Mouse (Mus musculus): ENCODE measurements at regions not wholly inside any gene's neighbourhood (a gene's known extent, or its start where the extent isn't known, plus 50 kb on each side); places are given as distances from the start of the nearest gene placed in this dataset.

DNA sequence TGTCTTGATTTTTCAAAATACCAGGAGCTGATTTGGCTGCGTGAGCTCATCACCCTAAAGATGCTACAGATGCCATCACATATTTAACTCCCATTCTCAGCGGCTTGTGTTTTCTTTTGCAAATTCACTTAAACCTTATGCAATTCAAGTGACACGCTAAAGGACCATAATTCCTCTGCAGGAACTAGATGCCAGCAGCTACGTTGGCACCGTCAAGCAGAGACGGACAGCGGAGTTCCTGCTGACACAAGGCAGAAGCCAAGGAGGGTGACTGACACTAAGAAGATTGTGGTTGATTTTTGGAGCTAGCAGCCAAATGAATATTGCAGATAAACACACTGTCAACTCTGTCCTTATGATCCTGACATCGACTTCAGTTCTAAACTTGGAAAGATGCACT, 547.7 kb upstream of the Adam24 start:
- DNase-seq (ENCODE audit: low spot score, missing footprints): no peak
- no peak overlapping the region for H3K4me3 ChIP-seq (ENCODE audit: low read depth, low read length)
- no peak overlapping the region for H3K4me2 ChIP-seq
- H3K4me1 ChIP-seq (ENCODE audit: control insufficient read depth, insufficient read depth, low read length): no peaks in the 10 kb centered on the region
- no peaks in the 10 kb centered on the region for H3K27me3 ChIP-seq (ENCODE audit: control insufficient read depth, insufficient read depth, low read length)
- ATAC-seq (ENCODE audit: low FRiP score): no peak
- no peak overlapping the region for H3K9ac ChIP-seq (ENCODE audit: low read length)
- H3K9me3 ChIP-seq (ENCODE audit: control insufficient read depth, low read length): no peaks in the 10 kb centered on the region
- H3K27ac ChIP-seq (ENCODE audit: low read depth, low read length): no peak overlapping the region
- WGBS: 90% methylated on average over 8 of the region's 8 CpGs
- H3K36me3 ChIP-seq (ENCODE audit: control insufficient read depth, insufficient read depth, low read length): no peaks in the 10 kb centered on the region

DNA sequence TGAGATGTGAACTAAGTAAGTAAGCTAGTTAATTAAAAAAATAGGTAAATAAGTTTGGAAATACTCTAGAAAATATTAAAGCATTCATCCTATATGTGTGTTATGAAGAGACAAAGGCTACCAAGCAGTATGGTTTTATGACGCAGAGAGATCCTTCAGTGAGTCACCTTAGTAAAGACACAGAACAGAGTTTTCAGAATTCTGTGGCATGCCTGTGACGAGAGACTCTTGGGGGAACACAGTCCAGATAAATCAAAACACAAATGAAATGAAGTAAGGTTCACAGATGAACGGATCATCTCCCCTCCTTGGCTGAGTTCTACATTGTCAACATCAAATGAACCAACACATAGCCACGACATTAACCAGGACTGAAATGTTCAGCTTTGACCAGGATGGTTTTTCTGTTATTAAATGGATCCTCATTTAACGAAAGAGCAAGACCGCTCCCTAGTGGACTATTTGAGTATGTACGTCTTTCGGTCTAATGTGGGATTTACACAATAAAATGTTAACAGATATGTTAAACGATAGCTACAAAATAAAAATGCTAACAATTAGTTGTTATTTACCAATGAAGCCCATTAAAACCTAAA, 542.1 kb upstream of the Adam24 start:
- DNase-seq (ENCODE audit: low spot score, missing footprints): peak; percentile 90
- Histone ChIP-seq H3K9me3 (ENCODE audit: control insufficient read depth, low read length) (no peaks in the 10 kb centered on the region), H3K27me3 (ENCODE audit: control insufficient read depth, insufficient read depth, low read length) (no peaks in the 10 kb centered on the region), H3K9ac (ENCODE audit: low read length) (no peak overlapping the region), H3K4me3 (ENCODE audit: low read depth, low read length) (no peak overlapping the region), H3K4me2 (no peak overlapping the region), H3K27ac (ENCODE audit: low read depth, low read length) (no peak overlapping the region), H3K36me3 (ENCODE audit: control insufficient read depth, insufficient read depth, low read length) (no peaks in the 10 kb centered on the region), H3K4me1 (ENCODE audit: control insufficient read depth, insufficient read depth, low read length) (no peaks in the 10 kb centered on the region)
- 28% methylated on average over 9 of the region's 9 CpGs for WGBS
- ATAC-seq (ENCODE audit: low FRiP score): peak; percentile 75; the same call in 1 of the 2 replicates

DNA sequence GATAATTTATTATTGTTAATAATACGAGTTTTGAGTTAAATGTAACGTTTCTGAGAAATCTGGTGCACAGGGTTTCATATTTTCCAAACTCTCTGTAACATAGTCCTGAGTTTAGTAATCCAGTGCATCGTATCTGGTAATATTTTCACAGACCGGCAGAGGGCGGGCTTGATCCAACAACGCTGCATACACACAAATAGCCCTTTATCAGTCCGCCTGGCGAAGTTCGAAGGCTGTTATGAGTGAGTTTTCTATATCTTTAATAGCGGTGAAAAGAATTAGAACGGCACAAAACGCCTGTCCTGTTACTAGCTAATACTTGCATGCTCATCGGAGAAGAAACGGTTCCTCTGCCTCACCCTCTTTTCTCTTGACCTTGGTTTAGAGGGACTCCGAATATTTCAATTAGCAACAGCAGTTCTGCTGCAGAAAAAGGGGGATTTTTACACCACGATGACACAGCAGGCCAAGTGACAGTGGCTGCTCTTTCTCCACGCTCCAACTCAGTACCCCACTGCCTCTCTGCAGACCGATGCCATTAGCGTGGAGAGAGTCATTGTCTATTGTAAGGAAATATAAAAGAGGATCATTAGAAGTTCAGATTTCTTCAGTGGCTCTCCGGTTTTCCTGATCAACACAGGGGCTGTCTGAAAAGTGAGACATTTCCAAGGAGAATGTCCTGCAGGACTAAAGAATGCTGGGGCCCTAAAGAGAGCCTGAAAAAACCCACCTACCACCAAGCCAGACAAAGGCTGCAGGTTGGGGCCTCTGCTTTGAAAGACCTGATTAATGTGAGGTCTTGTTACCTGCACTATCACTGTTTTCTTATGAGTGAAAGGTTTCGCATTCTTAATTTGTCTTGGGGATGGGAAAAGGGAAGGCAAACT, 523.7 kb upstream of the Adam24 start:
- H3K27me3 ChIP-seq (ENCODE audit: control insufficient read depth, insufficient read depth, low read length): no peaks in the 10 kb centered on the region
- H3K27ac ChIP-seq (ENCODE audit: low read depth, low read length): no peak overlapping the region
- H3K9me3 ChIP-seq (ENCODE audit: control insufficient read depth, low read length): no peaks in the 10 kb centered on the region
- ATAC-seq (ENCODE audit: low FRiP score): peak; percentile 89
- peak overlapping the region; percentile 45 for H3K4me2 ChIP-seq
- H3K36me3 ChIP-seq (ENCODE audit: control insufficient read depth, insufficient read depth, low read length): no peaks in the 10 kb centered on the region
- WGBS: 18% methylated on average over 21 of the region's 21 CpGs
- peak overlapping the region; percentile 25; the same call in 1 of the 2 replicates for H3K9ac ChIP-seq (ENCODE audit: low read length)
- H3K4me1 ChIP-seq (ENCODE audit: control insufficient read depth, insufficient read depth, low read length): no peaks in the 10 kb centered on the region
- peak overlapping the region; percentile 13; the same call in 1 of the 2 replicates for H3K4me3 ChIP-seq (ENCODE audit: low read depth, low read length)
- DNase-seq (ENCODE audit: low spot score, missing footprints): peak; percentile 98

DNA sequence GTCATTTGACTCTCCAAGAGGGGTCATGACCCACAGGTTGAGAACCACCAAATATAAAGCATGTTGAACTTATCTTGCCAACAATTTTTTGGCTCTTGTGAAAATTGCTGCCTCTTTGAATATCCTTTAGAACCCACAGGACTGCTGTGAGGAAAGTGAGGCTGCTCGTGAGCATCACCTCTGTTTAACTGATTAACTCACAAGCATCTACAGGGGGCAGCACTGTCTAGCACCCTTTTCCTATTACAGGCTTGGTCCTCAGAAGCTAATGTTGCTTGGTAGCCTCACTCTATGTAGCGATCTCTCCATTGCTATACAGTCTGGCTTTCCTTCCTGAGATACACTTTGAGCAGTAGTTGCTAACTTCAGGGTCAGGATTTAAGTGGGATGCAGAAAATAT, 522.4 kb upstream of the Adam24 start:
- no peak for DNase-seq (ENCODE audit: low spot score, missing footprints)
- WGBS: 71% methylated on average over 2 of the region's 2 CpGs
- no peak for ATAC-seq (ENCODE audit: low FRiP score)

DNA sequence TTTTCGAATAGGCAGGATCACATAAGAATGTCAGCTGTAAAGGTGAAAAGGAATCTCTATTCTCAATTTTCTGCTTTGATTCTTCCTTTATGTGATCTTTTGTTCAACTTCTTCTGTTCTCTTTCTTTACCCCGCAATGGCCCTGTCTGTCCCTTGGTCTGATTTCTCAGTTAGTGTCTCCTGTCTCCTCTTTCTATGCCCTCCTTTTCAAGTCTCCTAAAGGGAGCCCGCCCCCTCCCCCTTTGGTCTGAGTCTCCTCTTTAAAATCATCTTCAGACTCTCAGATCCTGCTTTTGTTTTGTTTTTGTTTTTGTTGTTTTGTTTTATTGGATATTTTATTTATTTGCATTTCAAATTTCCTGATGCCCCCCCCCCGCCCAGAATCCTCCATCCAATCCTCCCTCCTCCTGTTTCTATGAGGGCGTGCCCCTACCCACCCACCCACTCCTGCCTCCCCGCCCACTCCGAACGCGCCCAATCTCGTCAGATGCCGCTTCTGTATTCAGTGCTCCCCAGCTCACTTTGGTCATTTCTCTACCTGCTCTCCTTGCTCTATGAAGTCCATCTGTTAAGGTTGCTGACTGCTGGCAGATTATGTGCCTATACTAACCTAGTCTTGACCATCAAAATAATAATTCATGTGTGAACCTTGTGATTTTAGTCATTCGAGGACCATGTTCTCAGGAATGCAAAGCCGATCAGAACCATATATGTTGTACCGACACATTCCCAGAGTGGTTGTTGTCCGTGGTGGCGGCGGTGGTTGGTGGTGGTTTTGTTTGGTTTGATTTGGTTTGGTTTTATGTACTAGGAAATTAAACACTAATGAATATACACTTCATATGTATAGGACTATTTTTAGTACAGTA, 487.9 kb upstream of the Adam24 start:
- DNase-seq (ENCODE audit: low spot score, missing footprints) (peak; percentile 91), ATAC-seq (ENCODE audit: low FRiP score) (peak; percentile 61)
- H3K9me3 ChIP-seq (ENCODE audit: control insufficient read depth, low read length): no peaks in the 10 kb centered on the region
- no peaks in the 10 kb centered on the region for H3K36me3 ChIP-seq (ENCODE audit: control insufficient read depth, insufficient read depth, low read length)
- no peaks in the 10 kb centered on the region for H3K4me1 ChIP-seq (ENCODE audit: control insufficient read depth, insufficient read depth, low read length)
- H3K27me3 ChIP-seq (ENCODE audit: control insufficient read depth, insufficient read depth, low read length): no peaks in the 10 kb centered on the region
- WGBS: 42% methylated on average over 17 of the region's 17 CpGs
- peak overlapping the region; percentile 43 for H3K4me2 ChIP-seq
- no peak overlapping the region for H3K9ac ChIP-seq (ENCODE audit: low read length)
- H3K4me3 ChIP-seq (ENCODE audit: low read depth, low read length): no peak overlapping the region
- no peak overlapping the region for H3K27ac ChIP-seq (ENCODE audit: low read depth, low read length)

More for the DNA sequence above, 522.4 kb upstream of the Adam24 start:
- H3K9ac ChIP-seq (ENCODE audit: low read length): no peak overlapping the region
- no peak overlapping the region for H3K4me2 ChIP-seq
- H3K9me3 ChIP-seq (ENCODE audit: control insufficient read depth, low read length): no peaks in the 10 kb centered on the region
- H3K4me3 ChIP-seq (ENCODE audit: low read depth, low read length): no peak overlapping the region
- H3K36me3 ChIP-seq (ENCODE audit: control insufficient read depth, insufficient read depth, low read length): no peaks in the 10 kb centered on the region
- H3K27ac ChIP-seq (ENCODE audit: low read depth, low read length): no peak overlapping the region
- H3K4me1 ChIP-seq (ENCODE audit: control insufficient read depth, insufficient read depth, low read length): no peaks in the 10 kb centered on the region
- no peaks in the 10 kb centered on the region for H3K27me3 ChIP-seq (ENCODE audit: control insufficient read depth, insufficient read depth, low read length)

DNA sequence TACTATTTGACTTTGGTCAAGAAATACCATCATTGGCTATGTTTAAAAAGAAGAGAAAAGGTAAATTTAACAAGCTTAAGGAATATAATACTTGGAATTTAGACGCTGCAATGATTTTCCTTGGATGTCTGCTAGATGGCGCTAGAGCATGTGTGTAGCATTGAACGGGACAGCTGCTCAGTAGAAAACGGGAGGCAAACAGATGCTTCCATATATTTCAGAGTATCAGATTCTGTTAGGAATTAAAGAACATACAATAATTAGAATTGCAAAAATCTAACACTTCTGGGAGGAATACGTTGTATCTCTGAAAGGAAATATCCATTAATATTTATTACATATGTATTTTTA, 487.3 kb upstream of the Adam24 start:
- Histone ChIP-seq H3K9me3 (ENCODE audit: control insufficient read depth, low read length) (no peaks in the 10 kb centered on the region), H3K36me3 (ENCODE audit: control insufficient read depth, insufficient read depth, low read length) (no peaks in the 10 kb centered on the region), H3K27ac (ENCODE audit: low read depth, low read length) (no peak overlapping the region), H3K4me2 (no peak overlapping the region), H3K27me3 (ENCODE audit: control insufficient read depth, insufficient read depth, low read length) (no peaks in the 10 kb centered on the region), H3K4me1 (ENCODE audit: control insufficient read depth, insufficient read depth, low read length) (no peaks in the 10 kb centered on the region), H3K9ac (ENCODE audit: low read length) (no peak overlapping the region), H3K4me3 (ENCODE audit: low read depth, low read length) (no peak overlapping the region)
- DNase-seq (ENCODE audit: low spot score, missing footprints): peak; percentile 88
- 3% methylated on average over 5 of the region's 5 CpGs for WGBS
- peak; percentile 79 for ATAC-seq (ENCODE audit: low FRiP score)

DNA sequence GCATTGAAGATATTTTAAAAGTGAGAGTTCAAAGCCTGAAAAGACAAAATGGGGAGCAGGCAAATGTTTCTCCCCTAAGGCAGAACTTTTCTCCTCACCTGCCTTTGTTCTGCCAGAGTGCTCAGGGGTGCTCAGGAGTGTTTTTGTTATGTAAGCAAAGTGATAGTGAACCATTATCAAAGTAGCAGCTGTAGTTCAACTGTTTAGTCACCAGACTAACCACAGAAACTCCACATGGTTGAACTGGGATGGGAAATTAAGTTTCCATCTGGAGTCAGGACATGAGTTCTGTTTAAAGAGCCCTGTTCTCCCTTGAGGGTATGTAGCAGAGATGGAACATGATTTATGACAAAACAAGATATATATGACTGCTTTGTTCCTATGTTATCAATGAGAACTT, 482.6 kb upstream of the Adam24 start:
- Histone ChIP-seq H3K4me1 (ENCODE audit: control insufficient read depth, insufficient read depth, low read length) (no peaks in the 10 kb centered on the region), H3K4me2 (no peak overlapping the region), H3K9me3 (ENCODE audit: control insufficient read depth, low read length) (no peaks in the 10 kb centered on the region), H3K27me3 (ENCODE audit: control insufficient read depth, insufficient read depth, low read length) (no peaks in the 10 kb centered on the region), H3K4me3 (ENCODE audit: low read depth, low read length) (no peak overlapping the region), H3K36me3 (ENCODE audit: control insufficient read depth, insufficient read depth, low read length) (no peaks in the 10 kb centered on the region), H3K27ac (ENCODE audit: low read depth, low read length) (no peak overlapping the region), H3K9ac (ENCODE audit: low read length) (no peak overlapping the region)
- ATAC-seq (ENCODE audit: low FRiP score): no peak
- no peak for DNase-seq (ENCODE audit: low spot score, missing footprints)

DNA sequence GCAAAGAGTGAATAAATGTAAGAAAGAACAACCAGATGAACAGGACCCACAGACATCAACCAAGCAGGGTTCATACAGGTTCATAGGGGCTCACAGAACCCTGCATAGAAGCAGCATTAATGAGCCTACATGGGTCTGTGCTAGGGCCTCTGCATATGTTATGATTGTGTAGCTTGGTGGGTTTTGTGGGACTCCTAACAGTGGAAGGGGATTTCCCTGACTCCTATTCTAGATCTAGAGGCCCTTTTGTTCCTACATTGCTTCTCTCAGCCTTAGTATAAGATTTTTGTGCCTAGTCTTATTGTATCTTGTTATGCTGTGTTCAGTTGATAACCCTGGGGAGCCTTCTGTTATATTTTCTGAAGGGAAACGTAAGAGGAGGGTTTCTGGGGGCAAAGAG, 481.7 kb upstream of the Adam24 start:
- Histone ChIP-seq H3K9ac (ENCODE audit: low read length) (no peak overlapping the region), H3K36me3 (ENCODE audit: control insufficient read depth, insufficient read depth, low read length) (no peaks in the 10 kb centered on the region), H3K4me2 (no peak overlapping the region), H3K4me3 (ENCODE audit: low read depth, low read length) (no peak overlapping the region), H3K4me1 (ENCODE audit: control insufficient read depth, insufficient read depth, low read length) (no peaks in the 10 kb centered on the region), H3K27ac (ENCODE audit: low read depth, low read length) (no peak overlapping the region), H3K9me3 (ENCODE audit: control insufficient read depth, low read length) (no peaks in the 10 kb centered on the region), H3K27me3 (ENCODE audit: control insufficient read depth, insufficient read depth, low read length) (no peaks in the 10 kb centered on the region)
- ATAC-seq (ENCODE audit: low FRiP score) (no peak), DNase-seq (ENCODE audit: low spot score, missing footprints) (no peak)
- WGBS: 57% methylated on average over 1 of the region's 1 CpGs

DNA sequence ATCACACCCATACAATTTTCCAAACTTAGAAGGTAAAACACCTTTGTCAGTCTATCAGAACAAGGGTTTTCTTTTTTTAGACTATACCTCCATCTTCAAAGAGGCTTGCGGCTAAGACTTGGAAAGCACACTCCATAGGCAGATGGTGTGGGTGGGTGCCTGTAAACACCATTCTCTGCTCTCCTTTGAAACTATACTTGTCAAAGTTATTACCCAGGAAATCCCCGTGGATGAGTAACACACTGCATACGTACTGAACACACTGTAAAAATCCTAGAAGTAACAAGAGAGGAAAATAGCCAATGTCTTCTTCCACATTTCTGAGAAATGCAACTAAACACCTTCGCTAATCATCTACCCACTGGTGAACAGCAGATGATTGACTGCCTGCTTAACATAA, 464.0 kb upstream of the Adam24 start:
- Histone ChIP-seq H3K36me3 (ENCODE audit: control insufficient read depth, insufficient read depth, low read length) (no peaks in the 10 kb centered on the region), H3K27me3 (ENCODE audit: control insufficient read depth, insufficient read depth, low read length) (no peaks in the 10 kb centered on the region), H3K4me2 (no peak overlapping the region), H3K9ac (ENCODE audit: low read length) (no peak overlapping the region), H3K4me1 (ENCODE audit: control insufficient read depth, insufficient read depth, low read length) (no peaks in the 10 kb centered on the region), H3K4me3 (ENCODE audit: low read depth, low read length) (no peak overlapping the region), H3K9me3 (ENCODE audit: control insufficient read depth, low read length) (no peaks in the 10 kb centered on the region), H3K27ac (ENCODE audit: low read depth, low read length) (no peak overlapping the region)
- DNase-seq (ENCODE audit: low spot score, missing footprints): no peak
- no peak for ATAC-seq (ENCODE audit: low FRiP score)
- whole genome bisulfite sequencing: 93% methylated on average over 4 of the region's 4 CpGs
